Mouse (Mus musculus) G1E (cell line): ENCODE measurements around the gene Rbpj.

ENCODE experiments used
- CTCF ChIP-seq: IDR thresholded peaks from 2 replicates; pipeline ENCODE4 v1.5.1; 2012; ENCODE audit warnings: low read depth, low read length, inconsistent platforms, mixed read lengths
- GATA1 ChIP-seq: IDR thresholded peaks from 2 replicates; pipeline ENCODE4 v1.6.1; 2012; ENCODE audit warnings: borderline replicate concordance, low read length, inconsistent platforms, mixed read lengths
- TAL1 ChIP-seq: conservative IDR thresholded peaks from 2 replicates; pipeline ENCODE4 v1.6.1; 2012; ENCODE audit warnings: low read depth, low read length, inconsistent platforms, mixed read lengths

DNA sequence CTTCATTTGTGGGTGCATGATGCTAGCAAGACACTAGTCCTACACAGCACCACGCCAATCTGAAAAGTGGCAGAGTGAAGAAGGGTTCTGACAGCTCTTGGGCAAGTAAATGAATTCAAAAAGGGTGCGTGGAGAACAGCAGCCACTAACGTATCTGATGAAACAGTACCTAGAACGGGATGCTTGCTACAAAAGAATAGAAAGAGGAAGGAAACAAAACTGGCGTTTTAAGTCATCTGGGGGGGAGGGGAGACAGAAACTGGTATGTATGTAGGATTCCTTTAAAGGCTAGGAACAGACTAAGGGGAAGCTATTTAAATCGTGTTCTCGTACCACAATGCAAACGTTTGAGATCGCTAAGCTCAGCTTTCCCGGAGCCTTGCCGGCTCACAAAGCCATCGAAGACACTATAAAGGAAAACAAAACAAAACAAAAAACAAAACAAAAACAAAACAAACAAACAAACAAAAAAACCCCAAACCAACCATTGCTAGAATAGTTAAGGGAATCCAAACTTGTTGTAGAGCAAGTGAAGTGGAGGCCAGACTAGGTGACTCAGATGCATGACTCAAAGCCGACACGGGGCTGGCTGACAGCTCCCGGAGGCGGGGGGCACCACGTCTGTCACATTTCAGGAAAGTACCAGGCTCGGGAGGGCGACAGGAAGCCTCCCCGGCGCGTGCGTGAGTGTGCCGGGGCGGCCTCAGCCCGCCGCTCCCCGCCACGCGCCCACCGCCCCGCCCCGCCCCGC is 122.6 kb downstream of the Rbpj start:
- TF ChIP-seq CTCF (no peak), TAL1 (no peak), GATA1 (no peak)
